Mouse (Mus musculus): ENCODE results near the gene Cnih2. TPM values are rescaled to one million over a fixed set of nuclear protein-coding genes. Genes with fewer than 3 reads are reported as not detected.

The Cnih2 gene
- polyA plus RNA-seq, 1 experiment from 2014 or later, result 0.70 TPM

GRCm38 (mm10) chr19:5048138-5049056 lies 49.9 kb downstream of the Cnih2 start:
- no peaks in the 10 kb centered on the region for H3K9me3 ChIP-seq (ENCODE audit: low read length)
- H3K36me3 ChIP-seq (ENCODE audit: insufficient read depth, low read length), result peaks cover 13% of the 10 kb centered on the region; the same call in 1 of the 2 replicates
- ATAC-seq (no peak), DNase-seq (ENCODE audit: low spot score) (no peak)
- H3K4me3 ChIP-seq (ENCODE audit: low read depth, low read length), result no peak overlapping the region
- TF ChIP-seq CTCF (IDR thresholded peaks at IDR 0.05) (peak; percentile 16; the same call in 1 of the 2 replicates), EP300 (IDR thresholded peaks at IDR 0.05) (no peak)
- no peaks in the 10 kb centered on the region for H3K27me3 ChIP-seq (replicated peaks; ENCODE audit: insufficient read depth, low read length)
- no peaks in the 10 kb centered on the region for H3K4me1 ChIP-seq (ENCODE audit: insufficient read depth, low read depth, low read length)
- no peak overlapping the region for H3K4me2 ChIP-seq (replicated peaks; ENCODE audit: low read depth, low read length)
- 81% methylated on average over 14 of the region's 14 CpGs for WGBS
- no peak overlapping the region for H3K27ac ChIP-seq (ENCODE audit: low read length)
- H3K9ac ChIP-seq (replicated peaks; ENCODE audit: low read depth), result no peak overlapping the region

GRCm38 (mm10) chr19:5045531-5045930 lies 52.8 kb downstream of the Cnih2 start:
- H3K27ac ChIP-seq (ENCODE audit: low read length), result no peak overlapping the region
- H3K4me2 ChIP-seq (replicated peaks; ENCODE audit: low read depth, low read length), result no peak overlapping the region
- ATAC-seq (no peak), DNase-seq (ENCODE audit: low spot score) (no peak)
- H3K9ac ChIP-seq (replicated peaks; ENCODE audit: low read depth), result no peak overlapping the region
- H3K36me3 ChIP-seq (ENCODE audit: insufficient read depth, low read length), result peaks cover 13% of the 10 kb centered on the region; the same call in 1 of the 2 replicates
- no peaks in the 10 kb centered on the region for H3K9me3 ChIP-seq (ENCODE audit: low read length)
- WGBS, result 67% methylated on average over 4 of the region's 4 CpGs
- TF ChIP-seq CTCF (IDR thresholded peaks at IDR 0.05), result no peak
- no peak for TF ChIP-seq EP300 (IDR thresholded peaks at IDR 0.05)
- H3K4me3 ChIP-seq (ENCODE audit: low read depth, low read length), result no peak overlapping the region
- peaks cover under 1% of the 10 kb centered on the region; the same call in 1 of the 2 replicates for H3K4me1 ChIP-seq (ENCODE audit: insufficient read depth, low read depth, low read length)
- H3K27me3 ChIP-seq (replicated peaks; ENCODE audit: insufficient read depth, low read length), result no peaks in the 10 kb centered on the region

Other genes with a start within 250 kb of the Cnih2 start
- gene Ctsf, start 243.4 kb downstream of the Cnih2 start, polyA plus RNA-seq (2015; fragmentation: Nextera tagmentation; extraction: Ambion mirVana), result 34.2 and 35.2 TPM in 2 replicates
- 0.27 and 0.40 TPM in 2 replicates for gene Actn3, start 220.6 kb downstream of the Cnih2 start, polyA plus RNA-seq (2015; fragmentation: Nextera tagmentation; extraction: Ambion mirVana)
- 8.1 and 9.1 TPM in 2 replicates for gene Zdhhc24, start 219.9 kb downstream of the Cnih2 start, polyA plus RNA-seq (2015; fragmentation: Nextera tagmentation; extraction: Ambion mirVana)
- gene Bbs1, start 191.9 kb downstream of the Cnih2 start, polyA plus RNA-seq (2015; fragmentation: Nextera tagmentation; extraction: Ambion mirVana), result 1.6 and 1.9 TPM in 2 replicates
- 47.6 and 47.7 TPM in 2 replicates for gene Dpp3, start 170.2 kb downstream of the Cnih2 start, polyA plus RNA-seq (2015; fragmentation: Nextera tagmentation; extraction: Ambion mirVana)
- gene Peli3, start 155.4 kb downstream of the Cnih2 start, polyA plus RNA-seq (2015; fragmentation: Nextera tagmentation; extraction: Ambion mirVana), result 0.85 and 1.8 TPM in 2 replicates
- 52.1 and 55.1 TPM in 2 replicates for gene Mrpl11, start 136.4 kb downstream of the Cnih2 start, polyA plus RNA-seq (2015; fragmentation: Nextera tagmentation; extraction: Ambion mirVana)
- 0.04 TPM in 1 of 2 replicates, not detected in the other for gene Npas4, start 108.2 kb downstream of the Cnih2 start, polyA plus RNA-seq (2015; fragmentation: Nextera tagmentation; extraction: Ambion mirVana)
- 0.88 TPM in 2 replicates for gene Slc29a2, start 74.7 kb downstream of the Cnih2 start, polyA plus RNA-seq (2015; fragmentation: Nextera tagmentation; extraction: Ambion mirVana)
- gene B4gat1, start 59.7 kb downstream of the Cnih2 start, polyA plus RNA-seq (2015; fragmentation: Nextera tagmentation; extraction: Ambion mirVana), result 33.8 and 36.3 TPM in 2 replicates
- gene AC124502.3, start 59.6 kb downstream of the Cnih2 start, polyA plus RNA-seq (2015; fragmentation: Nextera tagmentation; extraction: Ambion mirVana), result 1.1 and 1.6 TPM in 2 replicates
- gene Brms1, start 57.2 kb downstream of the Cnih2 start, polyA plus RNA-seq (2015; fragmentation: Nextera tagmentation; extraction: Ambion mirVana), result 40.8 and 47.6 TPM in 2 replicates
- gene Rin1, start 48.0 kb downstream of the Cnih2 start, polyA plus RNA-seq (2015; fragmentation: Nextera tagmentation; extraction: Ambion mirVana), result 1.7 and 1.9 TPM in 2 replicates
- 23.1 and 25.1 TPM in 2 replicates for gene Cd248, start 30.4 kb downstream of the Cnih2 start, polyA plus RNA-seq (2015; fragmentation: Nextera tagmentation; extraction: Ambion mirVana)
- gene Tmem151a, start 13.0 kb downstream of the Cnih2 start, polyA plus RNA-seq (2015; fragmentation: Nextera tagmentation; extraction: Ambion mirVana), result 4.1 and 4.5 TPM in 2 replicates
- gene Yif1a, start 10.0 kb downstream of the Cnih2 start, polyA plus RNA-seq (2015; fragmentation: Nextera tagmentation; extraction: Ambion mirVana), result 93.3 and 105 TPM in 2 replicates
- 228 and 240 TPM in 2 replicates for gene Rab1b, start 8.6 kb upstream of the Cnih2 start, polyA plus RNA-seq (2015; fragmentation: Nextera tagmentation; extraction: Ambion mirVana)
- 10.1 and 10.8 TPM in 2 replicates for gene Klc2, start 20.0 kb upstream of the Cnih2 start, polyA plus RNA-seq (2015; fragmentation: Nextera tagmentation; extraction: Ambion mirVana)
- 9.3 and 10.4 TPM in 2 replicates for gene Pacs1, start 174.6 kb upstream of the Cnih2 start, polyA plus RNA-seq (2015; fragmentation: Nextera tagmentation; extraction: Ambion mirVana)
- 200 TPM in 2 replicates for gene Sf3b2, start 196.9 kb upstream of the Cnih2 start, polyA plus RNA-seq (2015; fragmentation: Nextera tagmentation; extraction: Ambion mirVana)
- gene Gal3st3, start 199.8 kb upstream of the Cnih2 start, polyA plus RNA-seq (2015; fragmentation: Nextera tagmentation; extraction: Ambion mirVana), result 0.55 and 0.57 TPM in 2 replicates
- not detected in 2 replicates for gene Catsper1, start 237.2 kb upstream of the Cnih2 start, polyA plus RNA-seq (2015; fragmentation: Nextera tagmentation; extraction: Ambion mirVana)